Mouse (Mus musculus): ENCODE measurements around the gene Gm1527.
"Not testable (repeated sequence)": the region's sequence is repeated elsewhere in the genome, so short reads cannot be mapped to it uniquely, and the experiment has no call there.

Gm1527 gene

GRCm38 (mm10) chr3:28892317-28892716 lies at the start of gene Gm1527:
Gene Gm1527, plus strand, starts transcription at chr3:28892617.
- no peak for DNase-seq

GRCm38 (mm10) chr3:28843231-28843630 lies 49.2 kb upstream of the Gm1527 start:
- DNase-seq: peak in 1 of 2 experiments; percentile 6

GRCm38 (mm10) chr3:28847115-28847514 lies 45.3 kb upstream of the Gm1527 start:
- DNase-seq: no peak

DNA sequence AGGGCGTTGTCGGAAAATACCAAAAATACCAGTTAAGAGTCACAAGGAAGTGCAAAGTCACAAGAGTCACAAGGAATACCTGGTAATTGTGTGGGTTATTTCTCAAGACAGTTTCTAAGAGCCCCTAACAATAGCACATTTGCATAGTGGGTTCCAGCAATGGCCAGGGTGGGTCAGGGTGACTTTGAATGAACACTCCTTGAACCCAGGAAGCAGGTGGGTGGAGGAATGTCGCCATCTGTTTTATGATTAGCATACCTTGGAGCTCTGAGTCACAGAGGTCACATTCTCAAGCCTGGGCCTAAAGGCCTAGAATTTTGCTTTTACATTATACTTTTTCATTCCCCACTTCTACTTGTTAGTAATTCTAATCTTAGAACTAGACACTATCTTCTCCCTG lies 40.2 kb upstream of the Gm1527 start:
- not testable (repeated sequence) for DNase-seq

DNA sequence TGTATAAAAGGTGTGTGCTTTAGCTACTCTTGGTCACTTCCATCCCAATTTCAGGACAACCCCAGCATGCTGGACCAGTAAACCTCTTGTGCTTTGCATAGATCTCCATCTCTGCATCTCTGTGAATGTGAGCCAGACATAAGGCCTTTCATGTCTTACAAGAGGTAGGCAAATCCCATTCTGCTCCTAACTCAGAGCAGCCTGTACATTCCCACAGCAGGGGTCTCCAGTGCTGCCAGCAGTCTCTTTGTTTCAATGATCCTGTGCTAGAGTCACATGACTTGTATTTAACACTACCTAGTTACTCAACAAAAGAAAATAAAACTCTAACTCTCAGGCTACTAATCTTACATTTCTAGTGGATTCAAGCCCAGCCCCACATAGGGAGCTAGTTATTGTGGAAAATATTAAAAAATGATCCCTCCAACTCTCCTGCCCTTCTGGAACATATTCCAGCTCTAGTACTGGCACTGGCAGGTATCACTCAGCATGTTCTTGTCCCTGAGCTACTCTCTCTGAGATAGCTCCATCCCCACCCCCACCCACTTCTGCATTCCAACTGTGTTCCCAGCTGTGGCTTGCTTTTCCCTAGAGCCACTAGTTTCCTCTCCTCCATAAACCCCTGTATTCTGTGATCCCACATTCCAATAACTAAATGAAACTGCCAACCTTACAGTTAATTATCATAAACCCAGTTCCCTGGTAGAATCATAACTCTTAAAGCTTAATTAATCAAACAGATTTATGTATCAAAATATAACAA lies 32.6 kb upstream of the Gm1527 start:
- not testable (repeated sequence) for DNase-seq

DNA sequence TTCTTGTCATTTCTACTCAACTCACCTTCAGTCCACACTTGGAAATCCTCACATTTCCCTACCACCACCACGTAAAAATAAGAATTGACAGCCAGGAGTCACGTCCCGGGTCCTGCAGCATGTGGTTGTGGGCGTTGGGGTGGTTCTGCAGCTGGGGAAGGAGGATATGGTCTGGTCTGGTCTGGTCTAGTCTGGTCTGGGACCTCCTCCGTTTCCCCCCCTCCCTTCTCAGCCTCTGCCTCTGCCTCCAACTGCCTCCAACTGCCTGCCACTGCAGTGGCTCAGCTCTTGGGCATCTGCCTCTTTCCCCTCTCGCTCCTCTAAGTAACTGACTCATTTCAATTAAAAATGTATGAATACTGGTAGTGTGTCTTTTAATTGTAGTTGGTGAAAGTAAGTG lies 4.5 kb downstream of the Gm1527 start:
- not testable (repeated sequence) for DNase-seq

- no peak for DNase-seq
Measured at GRCm38 (mm10) chr3:28965931-28966330, 73.5 kb downstream of the Gm1527 start.

- peak; percentile 58 to 68 for DNase-seq
Measured at GRCm38 (mm10) chr3:28968851-28969250, 76.4 kb downstream of the Gm1527 start.

All from kidney, postnatal 4 days (tissue).